Mouse (Mus musculus): ENCODE data around the gene Mknk2.
"Not testable (repeated sequence)": the region's sequence is repeated elsewhere in the genome, so short reads cannot be mapped to it uniquely, and the experiment has no call there.

Mknk2 gene

DNA sequence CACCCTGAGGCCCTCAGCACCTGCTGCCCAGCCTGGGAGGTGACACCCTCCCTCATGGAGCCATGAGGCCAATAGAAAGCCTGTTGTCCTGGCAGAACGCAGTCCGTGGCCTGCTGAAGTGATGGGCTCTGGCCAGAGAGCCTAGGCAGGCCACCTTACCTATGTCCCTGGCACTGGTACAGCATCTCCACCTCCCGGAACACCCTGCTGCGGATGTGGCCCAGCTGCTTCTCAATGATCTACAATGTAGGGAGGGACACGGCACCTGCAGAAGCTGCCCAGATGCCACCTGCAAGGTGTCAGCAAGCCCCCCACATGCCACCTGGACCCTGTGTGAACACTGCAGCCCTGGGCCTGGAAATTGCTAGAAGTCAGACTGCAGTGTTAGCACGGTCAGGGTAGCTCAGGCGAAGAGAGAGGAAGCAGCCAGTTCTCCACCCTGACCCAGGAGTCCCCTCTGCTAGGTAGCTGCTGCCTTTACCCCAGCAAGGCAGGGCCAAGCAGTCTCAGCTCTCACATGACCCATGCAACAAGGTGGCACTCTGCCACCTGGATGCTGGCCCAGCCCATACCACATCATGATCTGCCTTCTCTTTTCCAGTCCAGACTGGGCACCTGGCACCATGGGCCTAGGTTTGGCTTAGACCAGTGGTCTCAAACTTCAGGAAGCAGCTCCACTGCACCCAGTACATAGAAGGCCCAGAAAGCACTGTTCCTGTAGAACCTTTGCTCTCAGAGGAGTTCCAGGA is 8.0 kb downstream of the Mknk2 start:
- peak; percentile 95 for DNase-seq

DNA sequence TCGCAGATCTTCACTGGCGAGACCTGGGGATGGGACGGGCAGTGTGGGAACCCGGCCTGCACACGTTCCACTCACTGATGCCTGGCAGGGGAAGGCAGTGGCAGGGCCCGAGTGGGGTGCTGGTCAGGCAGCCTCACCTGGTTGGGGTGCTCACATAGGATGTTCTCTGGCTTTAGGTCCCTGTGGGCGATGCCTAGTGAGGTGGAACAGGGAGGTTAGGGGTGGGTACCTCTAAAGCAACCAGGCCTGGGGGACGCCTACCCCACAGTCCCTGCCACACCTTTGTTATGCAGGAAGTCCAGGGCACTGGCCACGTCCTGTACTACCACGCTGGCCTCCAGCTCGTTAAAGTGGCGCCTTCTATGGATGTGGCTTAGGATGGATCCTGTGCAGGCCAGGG is 8.9 kb downstream of the Mknk2 start:
- DNase-seq = no peak

DNA sequence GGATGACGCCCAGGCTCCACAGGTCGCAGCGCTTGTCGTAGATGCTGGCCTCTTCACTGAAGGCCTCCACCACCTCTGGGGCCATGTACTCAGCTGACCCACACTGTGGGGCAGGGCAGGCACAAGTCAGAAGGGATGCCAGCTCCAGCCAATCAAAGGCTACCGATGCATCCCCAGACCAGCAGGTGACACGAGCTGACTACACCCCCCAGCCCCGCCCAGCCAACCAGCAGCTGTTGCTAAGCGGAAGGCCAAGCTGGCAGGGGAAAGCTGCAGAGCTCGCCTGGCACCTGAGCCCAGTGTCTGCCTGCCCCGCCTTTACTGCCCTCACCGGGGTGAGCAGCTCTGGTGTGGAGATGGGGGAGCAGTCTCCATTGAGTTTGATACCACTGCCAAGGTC is 9.3 kb downstream of the Mknk2 start:
- DNase-seq = peak; percentile 63

DNA sequence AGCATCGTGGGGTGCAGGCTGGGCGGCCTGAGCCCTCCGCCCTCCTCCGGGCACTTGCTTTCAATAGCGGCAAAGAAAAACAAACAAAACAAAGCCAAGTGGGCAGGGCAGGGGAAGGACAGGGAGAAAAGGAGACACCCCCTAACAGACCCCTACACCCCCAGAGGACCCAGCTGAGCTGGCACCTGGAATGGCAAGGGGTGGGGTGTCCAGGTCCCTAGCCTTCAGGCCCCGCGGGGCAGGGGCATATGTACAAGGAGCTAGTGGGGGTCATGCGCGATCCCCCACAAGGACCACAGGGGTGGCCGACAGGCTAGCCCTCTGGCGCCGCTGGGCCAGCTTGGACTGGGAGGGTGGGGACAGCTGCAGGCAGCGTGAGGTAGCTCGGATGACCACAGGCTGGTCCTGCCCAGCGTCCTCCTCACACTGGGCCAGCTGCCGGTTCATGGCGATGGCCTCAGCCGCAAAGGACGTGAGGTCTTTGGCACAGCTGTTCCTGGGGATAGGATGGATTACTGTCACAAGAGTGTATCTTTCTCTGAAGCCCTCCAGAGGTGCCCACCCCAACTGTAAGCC is 11.0 kb downstream of the Mknk2 start:
- no peak for DNase-seq

DNA sequence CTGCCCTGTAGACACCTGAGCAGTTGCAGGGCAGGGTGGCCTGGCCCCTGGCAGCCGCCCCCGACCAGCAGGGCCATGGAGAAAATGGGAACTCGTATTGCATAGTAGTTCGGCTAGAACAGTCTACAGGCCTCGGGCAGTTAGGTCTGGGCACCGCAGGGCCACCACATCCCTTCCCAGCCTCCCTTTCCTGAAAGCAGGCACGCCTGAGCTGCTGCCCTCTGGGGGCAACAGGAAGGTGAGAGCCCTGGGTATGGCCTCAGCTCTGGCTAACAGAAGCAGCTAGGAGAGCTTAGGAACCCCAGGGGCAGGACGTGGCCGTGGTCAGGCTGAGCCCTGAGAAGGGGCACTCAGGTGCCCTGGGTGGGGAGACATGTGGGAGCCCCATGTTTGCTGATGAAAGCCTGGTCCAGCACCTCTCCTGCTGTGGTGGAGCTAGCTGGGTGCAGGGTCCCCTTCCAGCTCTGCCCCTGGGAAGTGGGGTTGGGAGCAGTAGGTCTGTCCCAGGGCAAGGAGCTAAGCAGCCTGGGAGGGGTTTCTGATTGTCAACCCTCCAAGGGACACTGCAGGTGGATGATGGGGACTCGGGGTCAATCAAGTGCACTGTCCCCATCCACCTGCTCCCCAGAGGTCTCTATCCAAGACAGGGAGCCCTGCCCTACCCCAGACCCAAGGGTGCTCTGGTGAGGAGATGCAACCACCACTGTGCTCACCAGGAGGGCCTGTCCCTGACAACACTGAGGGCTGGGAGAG is 11.8 kb downstream of the Mknk2 start:
- DNase-seq = no peak

DNA sequence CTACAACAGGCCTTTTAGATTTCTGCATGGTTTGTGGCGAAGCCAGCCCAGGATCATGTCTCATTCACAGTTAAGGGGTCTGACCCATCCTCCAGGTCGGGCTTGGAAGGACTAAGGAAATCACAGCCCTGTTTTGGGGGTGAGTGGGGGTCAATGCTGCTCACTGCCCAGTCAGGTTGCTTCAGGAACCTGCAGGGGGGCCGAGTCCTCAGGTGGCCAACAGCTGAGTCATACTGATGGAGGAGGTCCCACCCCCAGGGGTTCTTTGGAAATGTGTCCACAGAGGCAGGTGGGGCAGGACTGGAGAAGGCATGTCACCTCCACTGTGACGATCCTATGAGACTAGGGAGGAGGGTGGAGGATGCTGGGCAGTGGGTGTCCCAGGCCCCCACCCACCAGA is 12.5 kb downstream of the Mknk2 start:
- no peak for DNase-seq

DNA sequence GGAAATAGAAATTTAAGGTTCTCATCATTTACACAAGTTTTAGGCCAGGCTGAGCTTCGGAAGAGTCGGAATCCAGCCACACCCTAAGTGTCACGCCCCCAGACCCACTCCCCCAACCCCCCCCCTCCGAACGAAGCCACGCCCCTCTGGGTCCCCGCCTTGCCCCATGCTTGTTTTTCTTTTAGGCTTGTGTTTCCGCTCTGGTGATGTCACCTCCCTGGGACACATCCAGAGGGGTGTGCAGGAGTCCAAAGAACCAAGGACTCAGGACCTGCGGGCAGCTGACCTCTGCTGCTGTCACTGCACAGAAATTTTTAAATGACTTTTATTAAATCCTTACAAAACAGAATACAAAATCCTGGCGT is 12.9 kb downstream of the Mknk2 start:
- peak; percentile 82 for DNase-seq

DNA sequence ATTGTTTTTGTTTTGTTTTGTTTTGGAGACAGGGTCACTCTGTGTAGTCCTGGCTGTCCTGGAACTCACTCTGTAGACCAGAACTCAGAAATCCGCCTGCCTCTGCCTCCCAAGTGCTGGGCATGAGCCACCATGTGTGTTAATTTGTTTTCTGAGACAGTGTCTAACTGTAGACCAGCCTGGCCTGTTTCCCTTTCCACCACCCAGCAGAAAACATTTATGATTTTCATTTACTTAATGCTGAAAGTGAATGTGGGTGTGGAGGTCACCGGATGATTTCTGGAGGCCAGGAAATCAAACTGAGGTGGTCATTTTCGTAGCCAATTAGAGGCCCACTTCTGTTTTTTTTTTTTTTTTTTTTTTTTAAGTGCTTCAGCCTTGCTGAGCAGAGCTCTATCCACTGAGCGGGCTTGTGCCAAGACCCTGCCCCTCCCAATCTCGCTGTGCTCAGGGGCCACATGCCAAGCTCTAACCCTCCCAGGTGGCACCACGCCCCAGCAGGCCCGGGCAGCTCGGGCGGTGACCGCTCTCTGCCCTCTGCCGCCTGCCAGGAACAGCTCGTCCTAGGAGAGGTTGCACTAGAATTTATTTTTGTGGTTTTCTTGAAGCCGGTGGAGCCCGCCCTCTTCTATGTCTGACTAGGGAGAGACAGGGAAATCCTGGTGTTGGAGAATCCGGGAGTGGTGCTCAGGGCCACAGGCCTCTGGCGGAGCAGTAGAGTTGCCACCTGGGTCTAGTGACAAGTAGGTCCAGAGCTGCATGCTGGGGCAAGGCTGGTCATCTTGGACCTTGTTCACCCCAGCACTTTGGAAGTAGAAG is 13.5 kb downstream of the Mknk2 start:
- DNase-seq = peak; percentile 95

DNA sequence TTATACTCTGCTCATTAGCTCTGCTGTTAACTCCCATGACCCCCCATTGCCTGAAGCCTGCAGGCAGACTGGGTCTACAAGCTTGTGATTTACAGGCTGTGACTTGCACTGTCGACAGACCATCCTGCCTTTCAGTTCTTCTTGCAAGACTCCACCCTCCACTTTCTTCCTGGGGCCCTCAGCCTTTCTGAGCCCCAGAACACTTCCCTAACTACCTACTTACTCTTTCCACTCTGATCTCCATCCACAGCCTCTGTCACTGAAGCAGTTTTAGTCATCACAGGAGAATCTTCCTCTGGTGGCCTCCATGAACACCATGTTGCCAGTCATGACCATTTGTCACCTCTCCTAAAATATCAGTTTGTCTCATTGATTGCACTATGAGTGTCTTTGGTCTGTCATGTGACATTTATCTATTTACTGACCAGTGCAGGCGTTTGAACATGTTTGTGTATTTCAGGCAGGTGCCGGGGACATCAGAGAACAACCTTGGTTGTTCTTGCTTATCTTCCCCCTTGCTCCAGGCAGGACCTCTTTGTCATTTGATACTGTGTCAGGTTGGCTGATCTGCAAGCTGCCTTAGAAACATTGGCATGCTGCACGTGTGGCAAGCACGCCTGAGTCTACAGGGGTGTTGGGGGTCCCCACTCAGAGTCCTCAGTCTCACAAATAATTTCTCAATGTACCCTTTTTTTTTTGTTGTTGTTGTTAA is 14.3 kb downstream of the Mknk2 start:
- no peak for DNase-seq

DNA sequence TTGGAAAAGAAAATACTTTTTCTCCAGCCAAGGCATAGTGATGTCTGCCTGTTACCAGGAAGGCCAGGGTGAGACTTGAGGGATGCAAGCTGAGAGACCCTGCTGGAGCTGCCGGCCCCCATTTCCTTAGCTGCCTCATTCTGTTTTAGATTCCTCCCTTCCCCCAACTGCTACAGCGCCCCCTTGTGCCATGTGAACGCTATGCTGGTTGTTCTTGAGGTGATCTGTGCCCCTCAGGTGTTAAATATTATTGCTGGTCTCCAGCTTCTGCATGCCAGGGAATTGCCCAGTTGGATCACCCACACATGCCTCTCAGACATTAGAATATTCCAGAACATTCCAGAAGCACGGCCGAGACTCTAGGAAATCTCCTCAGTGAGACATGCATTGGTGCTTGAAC is 16.8 kb downstream of the Mknk2 start:
- DNase-seq = peak; percentile 69

DNA sequence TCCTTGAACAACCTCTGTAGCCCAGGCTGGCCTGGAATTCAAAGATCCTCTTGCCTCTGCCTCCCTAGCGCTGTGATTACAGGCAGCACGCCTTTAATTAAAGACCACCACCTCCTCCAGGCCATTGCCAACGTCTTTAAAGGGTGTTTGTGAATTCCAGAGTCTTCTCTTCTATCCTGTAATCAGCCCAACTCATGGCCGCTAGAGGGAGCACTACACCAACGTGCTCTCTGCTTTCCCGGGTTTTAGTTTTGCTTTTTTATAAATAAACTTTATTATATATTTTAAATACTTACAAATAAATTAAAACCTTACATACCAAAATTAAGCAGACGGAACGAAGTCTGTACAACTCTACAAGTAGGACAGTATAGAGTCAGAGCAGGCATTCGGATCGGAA is 18.7 kb downstream of the Mknk2 start:
- peak; percentile 85 for DNase-seq

DNA sequence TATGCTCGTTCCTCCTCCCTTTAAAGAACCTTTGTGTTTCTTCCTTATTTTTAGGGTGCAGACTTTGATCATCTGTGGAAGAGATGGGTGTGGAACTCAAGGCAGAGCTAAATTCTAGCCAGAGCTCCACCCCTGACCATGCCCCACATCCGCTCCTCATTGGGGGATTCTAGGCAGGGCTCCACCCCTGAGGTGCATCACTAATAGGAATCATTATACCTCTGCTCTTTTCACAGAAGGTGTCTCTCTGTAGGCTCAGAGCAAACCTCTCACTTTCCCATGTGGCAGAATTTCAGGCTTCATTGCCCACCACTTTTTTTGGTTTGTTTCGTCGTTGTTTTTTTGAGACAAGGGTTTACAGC is 19.1 kb downstream of the Mknk2 start:
- DNase-seq = no peak

DNA sequence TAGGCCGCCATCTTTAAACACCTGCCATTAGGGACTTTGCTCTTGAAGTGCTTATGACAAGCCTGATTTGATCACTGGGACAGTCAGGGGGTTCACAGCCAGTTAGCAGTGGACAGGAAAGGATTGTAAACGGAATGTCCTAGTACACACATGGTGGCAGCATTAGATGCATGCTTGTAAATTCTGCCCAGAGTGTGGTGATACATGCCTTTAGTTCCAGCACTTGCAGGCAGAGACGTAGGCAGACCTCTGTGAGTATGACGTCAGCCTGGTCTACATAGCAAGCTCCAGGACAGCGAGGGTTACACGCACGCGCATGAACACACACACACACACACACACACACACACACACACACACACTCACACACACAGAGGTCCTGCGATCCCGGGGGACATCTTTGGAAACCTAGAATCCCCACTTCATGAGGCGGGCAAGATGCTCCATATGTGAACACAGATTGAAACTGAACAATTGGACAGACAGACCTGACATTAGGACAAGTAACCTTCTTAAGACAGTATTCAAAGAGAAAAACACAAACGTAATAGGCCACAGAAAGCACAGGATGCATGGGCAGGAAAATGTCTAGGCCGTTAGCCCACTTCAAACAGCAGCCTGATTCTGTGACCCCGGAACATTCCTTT is 19.6 kb downstream of the Mknk2 start:
- no peak for DNase-seq

DNA sequence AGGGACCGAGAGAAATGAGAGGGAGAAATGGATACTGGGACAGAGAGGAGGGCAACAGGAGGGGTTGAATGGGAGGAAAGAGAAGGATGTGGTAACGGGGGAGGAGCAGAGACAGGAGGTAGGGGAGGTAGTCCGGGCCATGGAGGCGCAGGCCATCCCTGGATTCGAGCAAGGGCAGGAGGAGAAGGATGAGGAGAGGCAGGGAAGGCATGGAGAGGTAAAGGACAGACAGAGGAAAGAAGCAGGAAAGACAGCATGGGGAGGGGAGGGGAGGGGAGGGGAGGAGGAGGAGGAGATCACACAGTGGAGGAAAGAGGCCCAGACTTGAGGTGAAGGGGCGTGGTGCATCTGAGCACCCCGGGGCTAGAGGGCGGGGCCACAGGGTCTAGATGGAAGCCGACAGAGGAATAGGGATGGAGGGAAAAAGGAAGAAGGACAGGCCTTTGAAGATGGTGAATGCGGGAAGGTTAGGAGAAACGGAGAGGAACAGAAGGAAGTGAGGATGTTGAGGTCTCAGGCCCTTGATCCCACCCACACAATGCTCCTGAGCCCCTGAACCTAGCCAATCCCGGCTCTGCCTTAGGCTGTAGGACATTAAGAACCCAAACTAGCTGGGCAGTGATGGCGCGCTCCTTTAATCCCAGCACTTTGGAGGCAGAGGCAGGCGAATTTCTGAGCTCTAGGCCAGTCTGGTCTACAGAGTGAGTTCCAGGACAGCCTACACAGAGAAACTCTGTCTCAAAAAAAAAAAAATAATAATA is 20.9 kb downstream of the Mknk2 start, which contains the start of gene Btbd2:
Gene Btbd2, minus strand, starts transcription at position 209 of the 761 bp plus-strand sequence.
- no peak for DNase-seq

DNA sequence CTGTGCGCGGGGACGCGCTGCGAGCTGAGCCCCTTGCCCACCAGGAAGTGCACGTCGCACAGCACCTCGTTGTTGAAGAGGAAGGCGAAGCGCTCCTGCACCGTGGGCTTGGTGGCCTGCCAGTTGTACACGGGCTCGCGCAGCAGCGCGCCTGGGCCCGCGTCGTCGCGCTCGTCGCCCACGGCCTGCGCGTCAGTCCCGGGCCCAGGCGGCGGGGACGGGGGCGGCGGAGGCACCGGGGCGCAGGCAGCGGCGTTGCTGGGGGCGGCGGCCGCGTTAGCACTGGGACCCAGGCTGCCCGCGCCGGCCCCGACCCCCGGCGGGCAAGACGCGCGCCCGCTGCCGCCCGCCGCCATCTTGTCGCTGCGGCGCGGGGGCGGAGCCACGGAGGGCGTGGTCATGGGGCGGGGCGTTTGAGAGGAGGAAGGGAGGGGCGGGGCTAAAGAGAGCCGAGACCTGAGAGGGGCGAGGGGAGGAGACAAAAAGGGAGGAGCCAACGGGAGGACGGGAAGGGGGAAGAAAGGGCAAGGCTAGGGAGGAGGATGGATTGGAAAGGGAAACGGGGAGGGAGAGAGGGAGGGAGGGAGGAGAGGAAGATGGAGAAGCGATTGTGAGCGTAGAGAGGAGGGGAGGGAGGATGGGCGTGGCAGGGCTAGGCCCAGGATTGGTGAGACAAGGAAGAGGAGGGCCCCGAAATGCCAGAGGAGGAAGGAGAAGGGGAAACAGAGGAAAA is 21.6 kb downstream of the Mknk2 start:
- peak; percentile 95 for DNase-seq

DNA sequence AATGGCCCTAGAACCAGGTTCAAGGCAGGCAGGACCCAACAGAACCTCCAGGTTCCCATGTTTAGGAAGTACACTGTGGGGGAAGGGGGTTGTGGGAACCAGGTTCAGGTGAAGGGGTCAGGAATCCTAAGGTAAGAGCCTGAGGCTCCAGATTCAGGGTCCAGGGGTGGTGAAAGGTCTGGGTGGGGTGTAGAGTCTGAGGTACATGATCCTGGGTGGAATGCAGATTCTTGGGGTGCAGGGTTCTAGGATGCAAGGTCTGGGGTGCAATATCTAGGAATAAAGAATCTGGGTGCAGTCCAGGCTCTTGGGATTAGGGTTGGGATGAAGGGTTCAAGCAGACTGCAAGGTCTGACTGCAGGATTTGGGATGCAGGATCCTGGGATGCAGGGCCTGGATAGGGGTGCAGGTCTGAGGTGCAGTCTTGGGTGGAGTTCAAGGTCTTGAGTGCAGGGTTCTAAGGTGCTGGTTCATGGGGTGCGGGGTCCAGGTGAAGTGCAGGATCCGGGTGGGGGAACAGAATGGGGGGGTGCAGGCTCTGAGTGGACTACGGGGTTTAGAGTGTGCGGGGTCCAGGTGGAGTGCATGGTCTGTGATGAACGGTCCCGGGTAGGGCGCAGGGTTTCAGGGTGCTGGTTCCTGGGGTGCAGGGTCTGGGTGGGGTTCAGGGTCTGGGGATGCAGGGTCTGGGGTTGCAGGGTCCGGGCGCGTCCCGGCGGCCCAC is 22.3 kb downstream of the Mknk2 start:
- no peak for DNase-seq

DNA sequence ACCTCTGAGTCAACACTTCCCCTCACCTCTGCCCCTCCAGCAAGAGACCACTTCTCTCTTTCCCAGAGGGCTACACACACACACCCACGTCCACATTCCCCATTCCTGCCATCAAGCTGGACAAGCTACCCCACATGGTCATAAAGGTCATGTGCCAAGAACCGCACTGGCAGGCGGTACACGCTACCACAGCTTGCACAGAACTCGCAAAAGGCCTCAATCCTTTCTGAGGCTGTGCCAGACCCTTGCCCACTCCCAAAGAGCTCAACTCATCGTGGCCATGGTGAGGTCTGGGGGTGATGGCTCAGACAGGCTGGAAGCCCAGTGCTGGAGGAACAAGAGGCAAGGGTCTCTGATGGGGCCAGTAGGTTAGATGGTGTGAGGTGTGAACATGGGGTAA is 23.0 kb downstream of the Mknk2 start:
- DNase-seq = no peak

DNA sequence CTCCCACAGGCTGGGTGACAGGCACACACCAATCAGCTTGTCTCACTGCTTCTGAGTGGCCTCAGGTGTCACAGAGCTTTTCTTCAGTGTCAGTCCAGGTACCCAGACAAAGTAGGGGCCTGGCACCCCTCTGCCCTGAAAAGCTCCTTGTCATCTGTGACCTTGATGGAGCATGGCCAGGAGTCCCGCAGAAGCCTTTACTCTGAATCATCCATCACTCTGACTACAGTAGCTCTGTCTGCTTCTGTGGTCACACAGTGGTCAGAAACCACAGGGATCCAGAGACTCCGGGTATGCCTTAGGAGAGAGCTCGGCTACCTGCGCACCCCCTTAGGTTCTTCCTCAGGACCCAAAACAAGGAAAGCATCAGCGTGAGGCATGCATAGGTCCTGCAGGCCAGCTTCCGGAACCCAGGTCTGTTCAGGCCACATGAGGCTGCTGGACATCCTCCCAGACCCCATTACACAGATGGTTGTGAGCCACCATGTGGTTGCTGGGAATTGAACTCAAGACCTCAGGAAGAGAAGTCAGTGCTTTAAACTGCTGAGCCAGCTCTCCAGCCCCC is 24.7 kb downstream of the Mknk2 start:
- no peak for DNase-seq

DNA sequence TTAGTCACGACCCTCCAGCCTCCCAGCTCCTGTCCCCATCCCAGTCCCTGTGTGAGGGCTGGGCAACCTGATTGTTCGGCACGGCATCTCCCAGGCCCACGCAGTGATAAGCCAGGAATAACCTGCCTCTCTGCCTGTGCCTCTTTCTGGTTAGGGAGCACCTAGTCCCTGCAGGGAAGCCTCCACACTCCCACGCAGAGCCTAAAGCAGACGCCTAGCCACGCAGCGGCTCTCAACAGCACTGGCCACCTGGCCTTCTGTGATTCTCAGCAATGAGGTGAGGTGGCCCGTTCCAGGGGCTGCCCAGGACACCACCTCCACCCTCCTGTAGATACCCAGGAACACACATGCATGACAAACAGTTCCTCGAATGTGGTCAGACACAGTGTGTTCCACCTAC is 27.5 kb downstream of the Mknk2 start:
- no peak for DNase-seq

DNA sequence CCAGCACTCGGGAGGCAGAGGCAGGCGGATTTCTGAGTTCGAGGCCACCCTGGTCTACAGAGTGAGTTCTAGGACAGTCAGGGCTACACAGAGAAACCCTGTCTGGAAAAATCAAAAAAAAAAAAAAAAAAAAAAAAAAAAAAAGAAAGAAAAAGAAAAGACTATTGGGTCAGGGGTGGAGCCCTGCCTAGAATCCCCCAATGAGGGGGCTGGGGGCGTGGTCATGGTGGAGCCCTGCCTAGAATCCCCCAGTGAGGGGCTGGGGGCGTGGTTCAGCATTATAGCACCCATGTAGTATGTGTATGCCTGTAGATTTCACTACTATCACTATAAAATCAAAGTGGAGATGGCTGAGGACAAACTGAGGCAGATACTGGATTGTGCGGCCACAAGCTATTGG is 28.0 kb downstream of the Mknk2 start:
- not testable (repeated sequence) for DNase-seq

Data from kidney, adult 18-20 months (tissue).